Mouse (Mus musculus) mesoderm, embryonic 11.5 days (tissue): ENCODE data around the gene Gm6034.
A peak's percentile ranks its signal among the peaks of the same experiment; 100 is the strongest.
"Not testable (repeated sequence)": the region's sequence is repeated elsewhere in the genome, so short reads cannot be mapped to it uniquely, and the experiment has no call there.

Experiments
- DNase-seq: peaks from one replicate; pipeline ENCODE4 v3.0.0-alpha.2; 2012; ENCODE audit warnings: low read depth, low spot score

The Gm6034 gene

GRCm38 (mm10) chr17:36081901-36082300 lies 39.1 kb downstream of the Gm6034 start:
- DNase-seq: not testable (repeated sequence)

- DNase-seq: not testable (repeated sequence)
These were observed 39.9 kb downstream of the Gm6034 start for GRCm38 (mm10) chr17:36082519-36083232.

GRCm38 (mm10) chr17:36083266-36083869 lies 40.6 kb downstream of the Gm6034 start:
- peak; percentile 71 for DNase-seq

- peak; percentile 19 for DNase-seq
These were observed 41.2 kb downstream of the Gm6034 start for GRCm38 (mm10) chr17:36083870-36084451.

- DNase-seq: not testable (repeated sequence)
These were observed 43.2 kb downstream of the Gm6034 start for GRCm38 (mm10) chr17:36085976-36086375.

- DNase-seq: not testable (repeated sequence)
These were observed 49.2 kb downstream of the Gm6034 start for GRCm38 (mm10) chr17:36091933-36092332.

GRCm38 (mm10) chr17:36092520-36092919 lies 49.8 kb downstream of the Gm6034 start:
- not testable (repeated sequence) for DNase-seq

- no peak for DNase-seq
These were observed 51.2 kb downstream of the Gm6034 start for GRCm38 (mm10) chr17:36093936-36094335.

- DNase-seq: not testable (repeated sequence)
These were observed 56.8 kb downstream of the Gm6034 start for GRCm38 (mm10) chr17:36099603-36100002.

- not testable (repeated sequence) for DNase-seq
These were observed 59.3 kb downstream of the Gm6034 start for GRCm38 (mm10) chr17:36102091-36102490.
